9 mouse cellular contexts compared by ENCODE assay signal in genomic region chr1:93176525-93177332, GRCm38 (mm10). TPM values are rescaled to one million over a fixed set of nuclear protein-coding genes. Genes with fewer than 3 reads are reported as not detected.
DNase-seq lines count a peak whose midpoint lies in the region; ATAC-seq and TF ChIP-seq lines count a peak whose summit lies in the region.
"Had no signal": no experiment of that assay in that cellular context is flagged by ENCODE, and none has a peak within 500 bp of the region (broad histone marks: within the 10 kb centered on the region; RNA-seq: fewer than 3 reads in every experiment).

No protein-coding gene starts in this region.

- TF ChIP-seq CTCF in ES-Bruce4 (IDR thresholded peaks at IDR 0.05; ENCODE audit: low read depth, low read length): no peak

- no peak for TF ChIP-seq EP300 in ES-Bruce4 (IDR thresholded peaks at IDR 0.05; ENCODE audit: insufficient read depth, low read depth, low read length)

- WGBS in hindbrain, embryonic 16.5 days: 4% methylated on average over 37 of the region's 44 CpGs

- peak overlapping the region; percentile 97 for H3K4me2 ChIP-seq in hindbrain, embryonic 16.5 days (ENCODE audit: low read length)

- TF ChIP-seq POLR2A in ES-Bruce4 (IDR thresholded peaks at IDR 0.05; ENCODE audit: insufficient read depth, low read length): no peak

- peak; percentile 63 for ATAC-seq in hindbrain, embryonic 16.5 days
- ATAC-seq in monocyte, adult 5-6 weeks (replicated peaks; ENCODE audit: insufficient number of reproducible peaks, low FRiP score, low TSS enrichment, poor library complexity, severe bottlenecking): no peak
- ATAC-seq: Patski had no signal

- H3K36me3 ChIP-seq in ES-Bruce4 (ENCODE audit: control insufficient read depth, insufficient read depth, low read length, poor library complexity, severe bottlenecking): no peaks in the 10 kb centered on the region
- no peaks in the 10 kb centered on the region for H3K36me3 ChIP-seq in hindbrain, embryonic 16.5 days (ENCODE audit: control insufficient read depth, insufficient read depth, low read length)

- DNase-seq in cerebellum, postnatal 14 days: peak; percentile 29 to 47
- peak; percentile 79 for DNase-seq in gastrocnemius, postnatal 14 days
- peak; percentile 36 to 50 for DNase-seq in left cerebral cortex, adult 18-20 months (ENCODE audit: low spot score in 2 of 2)
- peak; percentile 37 for DNase-seq in lung, postnatal 25 days (ENCODE audit: low spot score)
- DNase-seq in right cerebral cortex, postnatal 10 days (ENCODE audit: low spot score in 2 of 2): peak; percentile 62 to 72

- no peaks in the 10 kb centered on the region for H3K9me3 ChIP-seq in ES-Bruce4 (replicated peaks; ENCODE audit: control insufficient read depth, insufficient read depth, low read length, poor library complexity, severe bottlenecking)
- no peaks in the 10 kb centered on the region for H3K9me3 ChIP-seq in hindbrain, embryonic 16.5 days (ENCODE audit: control insufficient read depth, low read length)

- no peaks in the 10 kb centered on the region for H3K27me3 ChIP-seq in ES-Bruce4 (ENCODE audit: control insufficient read depth, insufficient read depth, low read length, poor library complexity, severe bottlenecking)
- no peaks in the 10 kb centered on the region for H3K27me3 ChIP-seq in hindbrain, embryonic 16.5 days (replicated peaks; ENCODE audit: control insufficient read depth, insufficient read depth, low read length)
- H3K27me3 ChIP-seq: Patski had no signal

- H3K4me3 ChIP-seq in ES-Bruce4 (ENCODE audit: low read depth, low read length): peak overlapping the region; percentile 29
- H3K4me3 ChIP-seq in hindbrain, embryonic 16.5 days (ENCODE audit: low read length): peak overlapping the region; percentile 48

- H3K4me1 ChIP-seq in ES-Bruce4 (ENCODE audit: control insufficient read depth, insufficient read depth, low read length): peaks cover 2% of the 10 kb centered on the region
- peaks cover 10% of the 10 kb centered on the region for H3K4me1 ChIP-seq in hindbrain, embryonic 16.5 days (ENCODE audit: control insufficient read depth, insufficient read depth, low read depth, low read length)

- 0 out of 2 replicates have a peak overlapping the region, but pooled peaks have one; percentile 10 for H3K9ac ChIP-seq in ES-Bruce4 (ENCODE audit: low read depth, poor library complexity, severe bottlenecking)
- H3K9ac ChIP-seq in hindbrain, embryonic 16.5 days (ENCODE audit: low read depth, low read length): peak overlapping the region; percentile 70

- intact Hi-C loops in gastrocnemius, postnatal 14 days (cut with DNase I; ENCODE audit: low total_unique reads): no loop called here

- no peak overlapping the region for H3K27ac ChIP-seq in ES-Bruce4 (ENCODE audit: insufficient read depth, low read length)
- no peak overlapping the region for H3K27ac ChIP-seq in hindbrain, embryonic 16.5 days (ENCODE audit: low read depth, low read length)

RNA-seq across cellular contexts. Expression of gene Crocc2, which starts 8.2 kb away (rescaled TPM):
- 0.09 TPM in 1 of 2 replicates, not detected in the other for polyA plus RNA-seq in ES-Bruce4 (2011; ENCODE audit: insufficient read depth, insufficient read length, low read depth, missing spikeins)
- total RNA-seq in gastrocnemius, postnatal 14 days (2021): not detected
- 0.43 and 0.51 TPM in 2 replicates for polyA plus RNA-seq in hindbrain, embryonic 16.5 days (2015; fragmentation: Nextera tagmentation; extraction: Ambion mirVana)
- total RNA-seq in left cerebral cortex, adult 18-20 months (2021): under 1 TPM; 0.07 to 0.16 TPM
- total RNA-seq in monocyte, adult 5-6 weeks (2017): not detected in 3 replicates

RNA-seq across cellular contexts. Expression of gene 2310007B03Rik, which starts 16.0 kb away (rescaled TPM):
- polyA plus RNA-seq in ES-Bruce4 (2011; ENCODE audit: insufficient read depth, insufficient read length, low read depth, missing spikeins): 1.9 and 2.1 TPM in 2 replicates
- total RNA-seq in gastrocnemius, postnatal 14 days (2021): not detected
- polyA plus RNA-seq in hindbrain, embryonic 16.5 days (2015; fragmentation: Nextera tagmentation; extraction: Ambion mirVana): 0.40 and 0.54 TPM in 2 replicates
- total RNA-seq in left cerebral cortex, adult 18-20 months (2021): not detected
- total RNA-seq in monocyte, adult 5-6 weeks (2017): not detected in 3 replicates
- polyA plus RNA-seq: Patski had no signal

RNA-seq across cellular contexts. Expression of gene Agxt, which starts 41.7 kb away (rescaled TPM):
- not detected in 2 replicates for polyA plus RNA-seq in ES-Bruce4 (2011; ENCODE audit: insufficient read depth, insufficient read length, low read depth, missing spikeins)
- total RNA-seq in gastrocnemius, postnatal 14 days (2021): not detected
- polyA plus RNA-seq in hindbrain, embryonic 16.5 days (2015; fragmentation: Nextera tagmentation; extraction: Ambion mirVana): not detected in 2 replicates
- total RNA-seq in left cerebral cortex, adult 18-20 months (2021): not detected
- not detected in 3 replicates for total RNA-seq in monocyte, adult 5-6 weeks (2017)
- polyA plus RNA-seq: Patski had no signal

RNA-seq across cellular contexts. Expression of gene Sned1, which starts 58.9 kb away (rescaled TPM):
- 0.75 and 1.1 TPM in 2 replicates for polyA plus RNA-seq in ES-Bruce4 (2011; ENCODE audit: insufficient read depth, insufficient read length, low read depth, missing spikeins)
- total RNA-seq in gastrocnemius, postnatal 14 days (2021): 1 to 10 TPM; 5.2 to 6.9 TPM
- 12.1 and 12.7 TPM in 2 replicates for polyA plus RNA-seq in hindbrain, embryonic 16.5 days (2015; fragmentation: Nextera tagmentation; extraction: Ambion mirVana)
- 1 to 10 TPM; 7.8 to 8.2 TPM for total RNA-seq in left cerebral cortex, adult 18-20 months (2021)
- 0.19 to 1.5 TPM (median 0.19 TPM) in 3 replicates for total RNA-seq in monocyte, adult 5-6 weeks (2017)
